Mouse (Mus musculus) kidney, adult 2 months (tissue): Measurements from ENCODE around the gene Prdm16. TPM values are rescaled to one million over a fixed set of nuclear protein-coding genes. Genes with fewer than 3 reads are reported as not detected.

Source experiments
- DNase-seq: peaks from one replicate; pipeline ENCODE4 v3.0.0; 2021
- H3K27ac ChIP-seq: fragments of 200-500 bp; 2 replicates; pipeline ENCODE4 v1.5.1; 2012; ENCODE audit warnings: low read depth, low read length, control low read depth, inconsistent platforms; ENCODE audit not compliant: insufficient read depth
- H3K27me3 ChIP-seq: fragments of 200-500 bp; replicated peaks from 2 replicates; pipeline ENCODE4 v1.6.1; 2012; ENCODE audit warnings: mild to moderate bottlenecking, moderate library complexity, low read length, inconsistent platforms; ENCODE audit not compliant: control insufficient read depth, insufficient read depth
- H3K36me3 ChIP-seq: fragments of 200-500 bp; 2 replicates; pipeline ENCODE4 v1.6.1; 2012; ENCODE audit warnings: mild to moderate bottlenecking, moderate library complexity, low read length, inconsistent platforms; ENCODE audit not compliant: control insufficient read depth, insufficient read depth
- H3K4me1 ChIP-seq: fragments of 200-500 bp; 2 replicates; pipeline ENCODE4 v1.6.1; 2011; ENCODE audit warnings: low read length; ENCODE audit not compliant: control insufficient read depth, insufficient read depth
- H3K4me3 ChIP-seq: fragments of 200-500 bp; 2 replicates; pipeline ENCODE4 v1.5.1; 2011; ENCODE audit warnings: mild to moderate bottlenecking, low read depth, low read length, control low read depth; ENCODE audit not compliant: insufficient read depth
- CTCF ChIP-seq: fragments of 200-500 bp; conservative IDR thresholded peaks from 2 replicates; pipeline ENCODE4 v1.5.1; 2011; ENCODE audit warnings: low read depth, mild to moderate bottlenecking, control low read depth, low read length, moderate library complexity, mixed read lengths; ENCODE audit not compliant: insufficient read depth, insufficient read length
- POLR2A ChIP-seq: fragments of 200-500 bp; IDR thresholded peaks from one replicate; pipeline ENCODE4 v1.6.1; 2011; ENCODE audit warnings: low read depth, low read length, control low read depth
- WGBS: fragments of 180-500 bp; shearing (Covaris S2); methylation state at CpG from one replicate; pipeline ENCODE4 v1.1.7; 2018; 5-methylcytosine and 5-hydroxymethylcytosine counted together
- polyA plus RNA-seq: library from polyadenylated mRNA; depleted of rRNA; stranded (reverse); fragments of >200 nt; gene quantifications from 2 replicates; pipeline ENCODE4 v1.2.3, GENCODE M21; 2012

Prdm16 gene
- polyA plus RNA-seq, 1 experiment: 7.1 TPM

- no peak for TF ChIP-seq CTCF
- TF ChIP-seq POLR2A: no peak
- Histone ChIP-seq H3K27me3 (no peaks in the 10 kb centered on the region), H3K4me1 (peaks cover 5% of the 10 kb centered on the region; the same call in 1 of the 2 replicates), H3K27ac (no peak overlapping the region), H3K36me3 (no peaks in the 10 kb centered on the region), H3K4me3 (no peak overlapping the region)
- no peak for DNase-seq
- WGBS: 63% methylated on average over 15 of the region's 15 CpGs
Observed at GRCm38 (mm10) chr4:154438610-154439009, 198.1 kb downstream of the Prdm16 start.

- Histone ChIP-seq H3K36me3 (no peaks in the 10 kb centered on the region), H3K4me1 (no peaks in the 10 kb centered on the region; the same call in 1 of the 2 replicates), H3K27me3 (no peaks in the 10 kb centered on the region), H3K4me3 (no peak overlapping the region), H3K27ac (no peak overlapping the region; the same call in 1 of the 2 replicates)
- DNase-seq: peak; percentile 47
- WGBS: 26% methylated on average over 2 of the region's 2 CpGs
- TF ChIP-seq POLR2A: no peak
- no peak for TF ChIP-seq CTCF
Observed at GRCm38 (mm10) chr4:154429770-154430169, 206.9 kb downstream of the Prdm16 start.

- Histone ChIP-seq H3K4me3 (no peak overlapping the region), H3K36me3 (no peaks in the 10 kb centered on the region), H3K4me1 (no peaks in the 10 kb centered on the region; the same call in 1 of the 2 replicates), H3K27me3 (no peaks in the 10 kb centered on the region), H3K27ac (no peak overlapping the region)
- WGBS: 80% methylated on average over 7 of the region's 7 CpGs
- no peak for TF ChIP-seq CTCF
- TF ChIP-seq POLR2A: no peak
- DNase-seq: no peak
Observed at GRCm38 (mm10) chr4:154426901-154427300, 209.8 kb downstream of the Prdm16 start.

GRCm38 (mm10) chr4:154425284-154425683, 211.4 kb downstream of the Prdm16 start:
- Histone ChIP-seq H3K4me1 (no peaks in the 10 kb centered on the region; the same call in 1 of the 2 replicates), H3K27me3 (no peaks in the 10 kb centered on the region), H3K36me3 (no peaks in the 10 kb centered on the region), H3K4me3 (no peak overlapping the region), H3K27ac (no peak overlapping the region)
- WGBS: 64% methylated on average over 17 of the region's 17 CpGs
- TF ChIP-seq CTCF (no peak), POLR2A (no peak)
- DNase-seq: no peak

GRCm38 (mm10) chr4:154424681-154425080, 212.0 kb downstream of the Prdm16 start:
- DNase-seq: no peak
- Histone ChIP-seq H3K36me3 (no peaks in the 10 kb centered on the region), H3K4me1 (no peaks in the 10 kb centered on the region), H3K4me3 (no peak overlapping the region), H3K27me3 (no peaks in the 10 kb centered on the region), H3K27ac (no peak overlapping the region)
- 24% methylated on average over 11 of the region's 11 CpGs for WGBS
- no peak for TF ChIP-seq POLR2A
- TF ChIP-seq CTCF: no peak

GRCm38 (mm10) chr4:154422431-154422913, 214.2 kb downstream of the Prdm16 start:
- H3K27me3 ChIP-seq: no peaks in the 10 kb centered on the region
- no peaks in the 10 kb centered on the region for H3K36me3 ChIP-seq
- H3K4me3 ChIP-seq: no peak overlapping the region
- 34% methylated on average over 10 of the region's 10 CpGs for WGBS
- no peak for TF ChIP-seq CTCF
- TF ChIP-seq POLR2A: no peak
- DNase-seq: no peak
- no peak overlapping the region for H3K27ac ChIP-seq
- H3K4me1 ChIP-seq: no peaks in the 10 kb centered on the region

GRCm38 (mm10) chr4:154420749-154421148, 215.9 kb downstream of the Prdm16 start:
- TF ChIP-seq POLR2A: no peak
- no peak for TF ChIP-seq CTCF
- no peaks in the 10 kb centered on the region for H3K27me3 ChIP-seq
- no peak for DNase-seq
- H3K4me3 ChIP-seq: no peak overlapping the region
- no peaks in the 10 kb centered on the region for H3K4me1 ChIP-seq
- 83% methylated on average over 17 of the region's 17 CpGs for WGBS
- H3K27ac ChIP-seq: no peak overlapping the region
- no peaks in the 10 kb centered on the region for H3K36me3 ChIP-seq
